Mouse (Mus musculus) urinary bladder, adult 18-20 months (tissue): Measurements from ENCODE around the gene Stac3.
A peak's percentile ranks its signal among the peaks of the same experiment; 100 is the strongest.

ENCODE experiments used
- DNase-seq, 2 experiments: peaks; one replicate each; pipeline ENCODE4 v3.0.0; 2022; ENCODE audit warnings: low spot score in 2 of 2, mixed read lengths in 2 of 2

The Stac3 gene

DNA sequence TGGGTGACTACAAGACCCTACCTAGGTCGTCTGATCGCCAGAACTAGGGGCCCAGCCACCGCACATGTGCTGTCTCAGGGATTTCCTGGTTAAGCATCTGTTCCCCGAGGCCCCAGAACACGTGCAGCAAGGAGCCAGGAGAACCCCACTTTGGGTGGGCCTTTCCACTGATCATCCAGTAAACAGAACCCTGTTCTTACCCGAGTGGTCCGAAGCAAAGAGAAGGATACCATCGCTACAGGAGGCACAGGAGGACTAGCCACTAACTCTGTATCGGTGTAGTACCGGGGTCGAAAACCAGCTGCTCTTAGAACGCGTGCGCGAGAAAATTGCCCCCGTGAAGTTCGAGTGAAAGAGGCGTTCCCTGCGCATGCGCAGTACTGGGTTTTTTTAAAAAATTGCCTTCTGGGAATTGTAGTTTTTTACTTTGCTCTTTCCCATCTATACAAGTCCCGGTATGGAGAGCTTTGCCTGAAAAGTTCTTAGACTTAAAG lies 20.6 kb downstream of the Stac3 start, which contains the start of gene Shmt2:
Gene Shmt2 (minus strand): TSS at position 357 of the 494 bp plus-strand sequence.
- peak; percentile 59 to 70 for DNase-seq

DNA sequence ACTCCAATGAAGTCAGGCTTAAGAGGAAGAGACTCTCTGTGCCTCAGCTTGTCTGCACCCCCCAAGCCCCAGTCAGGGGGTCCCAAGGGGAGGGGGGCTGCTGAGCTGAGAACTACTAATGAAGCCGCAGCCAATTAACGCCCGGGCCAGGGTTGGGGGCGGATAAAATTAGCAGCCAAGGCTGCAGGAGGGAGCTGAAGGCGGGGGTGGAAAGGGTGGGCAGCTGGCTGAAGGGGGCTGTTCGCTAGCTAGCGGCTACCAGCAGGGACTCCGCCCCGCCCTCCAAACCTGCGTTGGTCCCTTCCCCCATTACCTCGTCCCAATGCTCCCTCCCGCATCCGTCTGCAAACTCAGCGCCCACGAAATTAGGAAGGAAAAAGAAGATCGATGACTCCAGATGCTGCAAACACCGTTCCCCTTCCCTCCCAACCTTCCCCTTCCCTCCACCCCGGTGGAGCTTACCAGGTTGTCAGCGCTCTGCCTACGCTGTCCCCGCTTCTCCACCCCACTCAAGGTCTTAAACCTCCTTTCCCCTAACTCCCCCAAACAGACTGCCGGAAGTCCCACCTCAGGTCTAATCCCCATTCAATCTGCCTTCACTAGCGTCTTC lies 23.3 kb downstream of the Stac3 start:
- DNase-seq: no peak

DNA sequence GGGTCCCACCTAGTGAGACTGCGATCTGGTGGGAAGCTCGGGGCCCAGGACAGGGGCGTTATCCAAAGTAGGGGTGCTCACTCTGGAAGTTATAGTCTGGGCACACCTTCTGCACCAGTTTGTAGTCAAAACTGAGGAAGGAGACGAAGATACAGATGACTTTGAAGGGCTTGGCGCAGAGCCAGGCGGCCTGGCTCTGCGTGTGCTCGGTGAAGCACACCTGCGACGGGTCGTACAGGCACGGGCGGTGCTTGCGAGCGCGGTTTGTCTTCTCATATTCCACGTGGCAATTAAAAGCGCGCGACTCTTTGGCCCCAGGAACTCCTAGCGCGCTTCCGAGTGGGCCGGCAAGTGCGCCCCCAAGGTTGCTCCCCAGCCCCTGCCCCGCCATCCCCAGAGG lies 24.6 kb downstream of the Stac3 start:
- DNase-seq: no peak

DNA sequence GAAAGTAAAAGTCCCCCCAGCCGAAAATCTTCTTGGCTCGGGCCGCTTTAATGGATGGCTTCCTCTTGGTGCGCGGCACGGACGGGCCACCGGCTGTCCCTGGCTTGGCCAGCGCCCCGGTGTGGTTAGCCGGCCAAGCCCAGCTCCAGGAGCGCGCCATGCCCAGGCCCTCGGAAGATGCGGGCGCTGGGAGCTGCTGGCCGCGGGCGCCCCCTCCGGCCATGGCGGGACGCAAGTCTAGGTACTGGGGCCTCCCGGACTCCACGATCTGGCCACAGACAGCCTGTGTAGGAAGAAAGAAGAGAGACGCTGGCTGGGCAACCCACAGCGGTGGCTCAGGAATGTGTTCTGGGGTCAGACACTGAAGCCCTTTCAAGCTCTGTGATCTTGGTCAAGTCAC lies 25.2 kb downstream of the Stac3 start:
- DNase-seq: no peak

DNA sequence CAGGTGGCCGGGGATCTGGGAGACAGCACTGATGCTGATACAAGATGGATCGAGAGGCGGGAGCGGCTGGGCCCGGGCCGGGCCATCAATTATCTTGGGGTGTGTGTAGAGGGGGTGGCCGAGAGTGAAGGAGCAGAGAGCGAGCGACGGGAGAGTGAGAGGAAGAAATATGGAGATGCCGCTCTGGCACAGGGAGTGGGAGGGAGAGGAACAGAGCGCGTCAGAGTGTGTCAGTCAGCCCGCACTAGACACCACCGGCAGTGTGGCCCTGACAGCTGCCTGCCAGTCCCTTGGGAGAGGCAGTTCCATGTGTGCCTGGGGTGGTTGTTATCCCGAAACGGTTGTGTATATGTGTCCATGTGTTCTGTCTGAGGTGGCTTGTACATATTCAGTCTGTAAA lies 26.0 kb downstream of the Stac3 start:
- no peak for DNase-seq

DNA sequence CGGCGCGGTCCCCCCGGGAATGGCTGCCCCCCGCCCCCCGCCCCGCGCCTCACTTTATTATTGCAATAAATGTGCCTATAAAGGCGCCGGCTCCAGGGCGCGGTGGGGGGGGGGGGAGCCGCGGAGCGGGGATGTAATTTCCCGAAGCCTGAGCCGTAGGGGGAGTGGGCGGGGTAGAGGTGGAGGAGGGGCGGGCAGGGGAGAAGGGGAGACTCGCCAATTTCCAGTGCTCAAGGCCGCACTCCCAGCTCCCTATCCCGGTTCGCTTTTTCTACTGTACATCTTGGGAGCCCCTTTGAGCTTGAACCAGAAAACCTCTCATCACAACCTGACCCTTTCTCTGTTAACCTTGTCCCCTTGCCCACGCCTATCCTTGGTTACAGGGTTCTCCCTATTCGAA lies 29.5 kb downstream of the Stac3 start:
- no peak for DNase-seq

DNA sequence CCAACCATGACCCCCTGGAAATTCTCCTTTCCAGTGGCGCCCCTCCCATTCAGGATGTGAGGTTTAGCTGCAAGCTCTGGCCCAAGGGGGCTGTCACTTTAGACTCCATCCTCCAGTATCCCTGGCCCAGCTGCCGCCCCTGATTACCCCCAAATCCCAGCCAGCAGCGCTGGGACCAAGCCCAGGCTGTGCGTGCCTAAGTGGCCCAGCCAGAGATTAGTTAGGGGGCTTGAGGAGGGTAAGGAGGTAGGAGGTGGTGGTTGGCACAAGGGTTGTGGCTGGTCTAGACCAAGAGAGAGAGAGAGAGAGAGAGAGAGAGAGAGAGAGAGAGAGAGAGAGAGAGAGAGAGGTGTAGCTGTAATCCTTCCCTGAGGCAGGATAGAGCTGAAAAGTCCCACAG lies 30.1 kb downstream of the Stac3 start:
- no peak for DNase-seq

DNA sequence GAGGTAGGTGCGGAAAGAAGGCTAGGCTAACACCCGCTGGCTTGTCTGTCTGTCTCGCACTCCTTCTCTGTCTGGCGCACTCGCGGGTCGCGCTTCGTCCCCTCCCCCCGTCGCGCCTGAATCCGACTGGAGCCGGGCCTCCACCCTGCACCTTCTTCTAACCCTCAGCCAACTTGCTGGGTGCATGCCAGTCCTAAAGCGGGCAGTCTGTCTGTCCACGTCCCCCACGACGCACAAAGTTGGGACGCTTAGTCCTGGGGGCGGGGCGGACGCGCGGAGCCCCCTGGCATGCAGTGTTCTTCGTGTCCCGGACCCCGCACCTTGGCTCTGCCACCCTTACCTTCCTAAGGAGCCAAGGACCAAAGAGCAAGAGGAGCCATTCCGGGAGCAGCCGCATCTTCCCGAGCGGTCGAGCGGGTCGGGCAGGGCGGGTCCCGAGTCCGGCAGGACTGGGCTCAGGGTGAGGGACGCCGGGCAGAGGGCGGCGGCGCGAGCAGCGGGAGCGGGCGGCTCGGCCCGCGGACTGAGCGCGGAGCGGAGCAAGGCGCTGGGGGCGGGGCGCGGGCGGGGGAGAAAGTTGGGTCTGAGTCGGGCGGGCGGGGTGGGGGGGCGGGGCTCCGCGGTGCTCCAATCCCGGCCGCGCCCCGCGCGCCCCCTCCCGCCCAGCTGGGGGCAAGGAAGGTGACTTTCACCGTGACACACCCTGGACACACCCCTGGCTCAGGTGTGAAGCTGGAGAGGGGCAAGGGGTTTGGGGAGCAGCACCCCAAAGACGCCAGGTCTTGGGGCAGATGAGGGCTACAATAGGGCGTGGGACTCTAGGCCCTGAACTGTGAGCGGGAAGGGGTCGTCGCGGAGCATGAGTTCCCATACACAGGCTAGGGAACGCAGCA lies 32.8 kb downstream of the Stac3 start, which contains the start of gene Nxph4:
Gene Nxph4 (minus strand): TSS at position 524 of the 893 bp plus-strand sequence.
- no peak for DNase-seq

DNA sequence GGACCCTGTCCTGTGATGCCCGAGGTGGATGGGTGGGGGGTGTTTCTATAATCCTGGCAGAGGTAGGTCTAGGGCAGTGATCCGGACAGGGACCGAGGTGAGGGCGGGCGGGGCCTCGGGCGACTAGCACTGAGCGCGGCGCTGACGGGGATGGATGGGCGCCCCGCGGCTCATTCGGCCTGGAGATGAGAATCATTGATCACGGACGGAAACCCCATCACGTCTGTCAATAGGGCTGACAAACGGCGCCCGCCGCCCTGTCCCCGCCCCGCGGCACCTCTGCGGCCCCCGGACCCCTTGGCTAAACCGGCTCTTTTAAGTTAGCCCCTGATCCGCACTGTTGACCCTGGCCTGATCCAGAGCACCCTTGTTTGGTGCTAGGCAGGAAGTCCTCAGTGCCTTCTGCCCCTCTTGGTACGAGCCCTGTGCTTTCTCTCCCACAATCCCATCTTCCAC lies 33.5 kb downstream of the Stac3 start:
- no peak for DNase-seq

DNA sequence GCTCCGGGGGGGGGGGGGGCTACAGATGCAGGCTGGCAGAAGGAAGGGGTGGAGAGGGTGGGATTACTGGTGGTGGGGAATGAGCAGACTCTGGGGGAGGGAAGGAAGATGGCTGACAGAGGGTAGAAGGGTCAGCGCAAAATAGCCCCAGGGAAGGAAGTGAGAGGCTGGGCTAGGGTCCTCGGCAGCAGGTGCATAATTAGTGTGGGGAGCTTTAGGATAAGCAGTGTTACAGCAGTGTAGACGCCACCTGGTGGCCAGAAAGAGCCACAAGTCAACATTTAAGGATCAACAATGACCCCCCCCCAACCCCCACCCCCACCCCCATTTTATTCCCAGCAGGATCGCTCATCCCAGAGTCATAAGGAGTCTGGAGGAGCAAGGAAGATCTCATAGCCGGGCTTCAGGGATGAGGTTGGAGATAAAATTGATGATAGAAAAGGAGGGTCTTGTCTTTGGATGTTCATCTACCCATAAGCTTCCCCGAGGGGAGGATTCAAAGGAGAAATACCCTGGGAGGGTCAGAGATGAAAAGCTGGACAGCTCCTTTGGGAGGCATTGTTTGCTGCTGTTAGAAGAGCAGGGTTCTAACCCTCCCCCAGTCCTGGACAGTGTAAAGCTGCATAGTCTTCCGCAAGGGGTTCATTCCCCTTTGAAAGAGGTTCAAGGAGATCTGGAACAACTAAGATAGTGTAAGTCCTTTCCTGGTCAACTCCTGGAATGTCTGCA lies 35.3 kb downstream of the Stac3 start:
- no peak for DNase-seq

DNA sequence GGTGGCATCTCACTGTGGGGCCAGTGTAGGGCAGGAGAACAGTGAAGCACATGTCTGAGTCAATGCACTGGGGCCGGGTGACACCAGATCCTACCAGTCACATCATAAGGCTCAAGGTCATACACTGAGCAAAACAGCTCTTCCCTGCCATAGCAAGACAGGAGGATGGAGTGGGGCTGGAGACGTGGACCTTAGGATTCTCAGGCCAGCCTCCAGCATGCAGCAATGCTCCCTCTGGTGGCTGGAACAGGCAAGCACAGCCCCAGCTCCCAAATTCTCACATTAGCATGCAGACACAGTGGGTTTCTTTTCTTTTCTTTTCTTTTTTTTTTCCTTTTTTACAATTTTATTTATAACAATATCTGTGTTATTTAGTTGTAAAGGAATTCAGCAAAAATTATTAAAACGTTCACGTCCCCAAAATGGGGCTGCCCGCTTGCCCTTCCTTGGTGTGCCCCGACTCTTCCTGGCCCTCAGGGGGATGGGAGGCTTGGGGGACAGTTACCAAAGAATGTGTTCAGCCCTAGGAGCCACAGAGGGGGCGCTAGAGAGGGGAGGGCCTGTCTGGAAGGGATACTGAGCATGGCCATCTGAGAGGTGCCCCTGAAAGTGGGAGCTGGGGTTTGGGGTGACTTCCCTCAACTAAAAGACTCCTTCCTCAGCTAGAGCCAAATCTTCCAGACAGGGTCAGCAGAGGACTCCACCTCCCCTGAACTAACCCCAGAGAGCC lies 36.5 kb downstream of the Stac3 start:
- peak; percentile 55 to 67 for DNase-seq

DNA sequence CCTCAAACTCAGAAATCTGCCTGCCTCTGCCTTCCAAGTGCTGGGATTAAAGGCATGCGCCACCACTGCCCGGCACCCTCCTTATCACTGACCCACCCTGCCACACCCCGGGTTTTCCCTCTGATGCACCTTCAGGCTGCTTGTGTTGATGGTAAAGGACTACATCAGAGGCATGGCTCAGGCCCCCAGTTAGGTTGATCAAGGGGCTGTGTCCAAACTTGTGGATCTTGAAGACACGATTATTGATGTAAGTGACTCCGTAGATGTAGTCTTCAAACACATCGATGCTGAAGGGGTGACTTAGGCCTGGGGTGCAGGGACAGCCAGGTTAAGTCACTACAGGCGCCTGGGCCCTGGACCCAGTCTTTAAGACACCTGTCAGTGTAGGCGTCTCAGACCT lies 40.0 kb downstream of the Stac3 start:
- DNase-seq: no peak

DNA sequence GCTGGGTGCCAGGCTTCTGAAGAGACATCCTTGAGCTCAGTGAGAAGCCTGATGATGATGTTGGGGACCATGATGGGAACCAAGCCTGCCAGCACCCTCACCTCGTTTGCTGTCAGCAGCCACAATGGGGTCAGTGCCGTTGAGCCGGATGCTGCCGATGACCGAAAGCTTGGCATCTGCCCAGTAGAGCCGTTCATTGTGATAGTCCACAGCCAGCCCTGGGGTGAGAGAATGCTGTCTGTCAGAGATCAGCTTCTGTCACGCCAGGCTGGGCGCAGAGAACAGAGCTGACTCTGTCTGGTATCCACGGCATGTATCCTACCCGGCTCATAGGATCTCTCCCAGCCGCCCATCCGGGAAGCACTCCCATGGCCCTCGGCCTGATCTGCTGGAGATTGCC lies 40.6 kb downstream of the Stac3 start:
- DNase-seq: no peak

DNA sequence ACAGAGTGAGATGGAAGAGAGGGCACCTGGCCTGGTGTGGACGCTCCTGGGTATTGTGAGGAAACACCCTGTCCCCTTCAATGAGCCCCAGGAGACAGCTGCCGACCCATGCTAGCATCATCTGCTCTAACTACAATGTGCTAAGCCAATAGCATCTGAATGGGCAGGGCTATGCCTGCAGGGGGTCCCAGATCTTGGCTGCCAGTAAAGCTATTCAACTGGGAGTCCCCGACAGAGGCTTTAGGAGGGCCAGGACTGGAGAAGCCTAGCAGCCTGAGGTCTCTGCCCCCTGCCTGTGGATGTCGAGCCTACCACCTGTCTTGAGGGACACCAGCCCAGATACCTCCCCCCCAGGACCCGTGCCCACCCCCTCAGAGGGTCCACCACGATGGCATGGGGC lies 41.2 kb downstream of the Stac3 start:
- DNase-seq: no peak

DNA sequence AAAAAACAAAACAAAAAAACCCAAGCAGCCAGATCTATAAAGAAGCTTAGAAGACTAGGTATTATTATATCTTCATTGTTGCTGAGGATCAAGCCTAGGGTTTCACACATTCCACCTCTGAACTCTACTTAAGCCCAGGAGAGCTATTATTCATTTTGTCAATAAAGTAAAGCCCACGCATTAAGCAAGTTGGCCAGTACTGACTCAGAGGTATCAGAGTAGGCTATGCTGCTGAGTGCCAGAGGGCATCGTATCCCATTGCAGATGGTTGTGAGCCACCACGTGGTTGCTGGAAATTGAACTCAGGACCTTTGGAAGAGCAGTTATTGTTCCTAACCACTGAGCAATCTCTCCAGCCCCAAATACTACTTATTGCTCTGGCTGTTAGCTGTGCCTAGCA lies 42.4 kb downstream of the Stac3 start:
- DNase-seq: no peak

DNA sequence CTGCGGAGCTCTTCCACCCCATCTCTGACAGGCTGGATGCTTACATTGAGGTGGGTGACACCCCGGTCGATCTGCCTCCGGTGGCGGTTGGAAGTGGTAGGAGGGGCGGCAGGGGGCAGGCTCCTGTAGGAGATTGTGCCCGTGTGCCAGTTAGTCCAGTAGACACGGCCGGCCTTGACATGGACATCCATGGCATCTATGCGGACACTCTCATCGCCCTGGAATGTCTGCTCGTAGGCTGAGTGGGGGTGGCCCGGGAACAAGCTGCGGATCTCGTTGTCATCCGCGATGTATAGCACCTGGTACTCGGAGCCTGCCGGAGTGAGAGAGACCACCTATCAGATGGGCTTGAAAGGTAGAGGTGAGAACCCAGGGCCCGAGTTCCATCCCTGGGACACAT lies 42.9 kb downstream of the Stac3 start:
- no peak for DNase-seq

DNA sequence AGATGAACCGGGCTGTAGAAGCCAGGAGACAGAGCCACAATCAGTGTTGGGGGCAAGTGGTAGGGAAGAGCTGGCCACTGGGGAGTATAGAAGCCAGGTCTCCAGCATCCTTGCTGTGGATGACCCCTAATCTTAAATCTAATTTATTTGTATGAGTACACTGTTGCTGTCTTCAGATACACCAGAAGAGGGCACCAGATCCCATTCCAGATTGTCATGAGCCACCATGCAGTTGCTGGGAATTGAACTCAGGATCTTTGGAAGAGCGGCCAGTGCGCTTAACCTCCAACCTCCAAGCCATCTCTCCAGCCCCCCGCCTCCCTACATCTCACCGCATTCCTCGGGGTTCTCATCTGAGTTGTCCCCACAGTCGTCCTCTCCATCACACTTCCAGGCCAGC lies 45.0 kb downstream of the Stac3 start:
- DNase-seq: no peak

DNA sequence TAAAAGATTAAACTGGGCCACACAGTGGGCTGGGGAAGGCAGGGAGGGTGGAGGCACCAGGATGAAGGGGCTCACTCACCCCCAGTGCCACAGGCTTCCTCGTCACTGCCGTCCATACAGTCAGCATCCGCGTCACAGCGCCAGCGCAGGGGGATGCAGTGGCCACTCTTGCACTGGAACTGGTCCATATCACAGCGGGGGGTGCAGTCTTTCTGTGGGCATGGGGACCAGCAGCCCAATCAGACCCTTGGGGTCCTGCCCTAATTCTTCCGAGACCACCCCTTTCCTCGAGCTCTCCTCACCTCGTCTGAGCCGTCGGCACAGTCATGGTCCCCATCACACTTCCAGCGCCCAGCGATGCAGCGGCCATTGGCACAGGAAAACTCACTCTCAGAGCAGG lies 46.8 kb downstream of the Stac3 start:
- DNase-seq: no peak

DNA sequence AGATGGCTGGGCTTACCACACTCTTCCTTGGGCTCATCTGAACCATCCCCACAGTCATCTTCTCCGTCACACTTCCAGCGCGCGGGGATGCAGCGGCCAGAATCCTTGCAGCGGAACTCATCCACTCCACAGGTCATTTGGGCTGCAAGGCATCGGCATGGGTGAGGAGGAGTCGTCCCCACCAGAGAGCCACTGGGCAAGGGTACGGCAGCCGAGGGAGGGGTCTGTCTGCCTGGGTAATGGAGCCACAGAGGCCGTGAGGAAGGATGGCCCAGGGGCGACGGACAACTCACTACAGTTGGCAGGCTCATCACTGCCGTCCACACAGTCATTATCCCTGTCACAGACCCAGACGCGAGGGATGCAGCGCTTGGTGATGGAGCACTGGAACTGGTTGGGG lies 48.4 kb downstream of the Stac3 start:
- no peak for DNase-seq

DNA sequence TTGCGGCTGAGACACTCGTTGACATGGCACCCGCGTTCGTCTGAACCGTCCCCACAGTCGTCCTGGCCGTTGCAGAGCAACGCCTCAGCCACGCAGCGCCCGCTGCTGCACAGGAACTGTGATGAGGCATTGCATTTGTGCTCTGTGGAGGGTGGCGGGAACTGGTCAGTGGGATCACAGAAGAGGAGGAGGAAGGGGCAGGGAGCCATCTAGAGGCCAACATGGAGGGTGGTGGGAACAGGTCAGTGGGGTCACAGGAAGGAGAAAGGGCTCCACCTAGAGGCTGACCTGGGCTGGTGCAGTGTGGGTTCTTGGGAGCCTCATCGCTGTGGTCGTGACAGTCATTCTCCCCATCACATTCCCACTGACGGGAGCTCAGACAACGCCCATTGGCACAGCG lies 54.2 kb downstream of the Stac3 start:
- no peak for DNase-seq

DNA sequence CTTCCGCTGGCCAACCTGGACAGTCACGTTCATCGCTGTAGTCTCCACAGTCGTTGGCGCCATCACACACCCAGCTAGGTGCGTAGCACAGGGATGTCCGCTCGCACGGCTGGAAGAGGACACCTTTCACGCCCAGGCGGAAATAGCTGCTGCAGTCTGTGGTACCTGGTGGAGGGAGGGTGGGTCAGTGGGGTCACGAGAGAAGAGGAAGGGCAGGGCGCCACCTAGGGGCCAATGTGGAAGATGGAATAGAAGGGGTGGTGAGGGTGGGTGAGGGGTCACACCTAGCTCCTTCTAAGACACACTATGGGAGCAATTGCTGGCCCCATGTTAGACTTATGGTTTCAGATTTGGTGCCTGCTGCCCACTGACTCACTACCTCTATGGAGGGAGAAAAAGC lies 55.9 kb downstream of the Stac3 start:
- no peak for DNase-seq
